Comparison of ENCODE assay signal across 20 mouse cellular contexts in the genomic region with DNA sequence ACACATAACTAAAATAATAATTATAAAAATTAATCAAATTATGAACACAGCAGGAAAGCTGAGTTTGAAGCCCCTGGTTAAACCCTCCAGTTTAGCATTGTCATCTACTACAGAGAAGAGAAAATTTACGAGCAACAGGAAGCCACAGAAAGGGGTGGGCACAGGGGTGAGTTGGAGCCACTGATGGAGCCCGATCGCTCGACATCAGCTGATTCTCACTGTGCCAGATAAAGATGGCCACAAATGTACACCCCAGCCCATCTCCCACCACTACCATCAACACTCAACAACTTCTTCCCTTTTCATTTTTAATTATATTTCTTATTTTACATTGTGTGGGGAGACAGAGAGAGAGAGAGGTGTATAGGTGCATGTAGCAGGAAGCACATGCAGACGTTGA. TPM values are rescaled to one million over a fixed set of nuclear protein-coding genes. Genes with fewer than 3 reads are reported as not detected.
DNase-seq lines count a peak whose midpoint lies in the region; ATAC-seq and TF ChIP-seq lines count a peak whose summit lies in the region.
"Had no signal": no experiment of that assay in that cellular context is flagged by ENCODE, and none has a peak within 500 bp of the region (broad histone marks: within the 10 kb centered on the region; RNA-seq: fewer than 3 reads in every experiment).

No protein-coding gene starts in this region.

- TF ChIP-seq POLR2A in kidney, adult 2 months (IDR thresholded peaks at IDR 0.05; ENCODE audit: low read depth, low read length), result no peak

- 71% methylated on average over 5 of the region's 5 CpGs for WGBS in kidney, embryonic 15.5 days
- 70% methylated on average over 5 of the region's 5 CpGs for WGBS in kidney, adult 2 months

- no peak overlapping the region for H3K4me3 ChIP-seq in kidney, embryonic 15.5 days (replicated peaks)
- no peak overlapping the region for H3K4me3 ChIP-seq in kidney, adult 2 months (ENCODE audit: insufficient read depth, low read depth, low read length)
- H3K4me3 ChIP-seq: hindbrain, embryonic 15.5 days; left cerebral cortex, adult 2 months; limb, embryonic 10.5 days; neural tube, embryonic 13.5 days had no signal

- no peak overlapping the region for H3K4me2 ChIP-seq in kidney, embryonic 15.5 days
- H3K4me2 ChIP-seq: hindbrain, embryonic 15.5 days had no signal

- no peak overlapping the region for H3K9ac ChIP-seq in kidney, embryonic 15.5 days
- H3K9ac ChIP-seq: hindbrain, embryonic 15.5 days; neural tube, embryonic 13.5 days had no signal

- ATAC-seq in kidney, embryonic 15.5 days (replicated peaks; ENCODE audit: low FRiP score), result no peak
- peak; percentile 20; the same call in 1 of the 2 replicates for ATAC-seq in megakaryocyte progenitor cell, adult 5-6 weeks (replicated peaks; ENCODE audit: poor library complexity)
- ATAC-seq: midbrain, embryonic 16.5 days had no signal

- H3K9me3 ChIP-seq in kidney, embryonic 15.5 days (replicated peaks), result no peaks in the 10 kb centered on the region
- H3K9me3 ChIP-seq: hindbrain, embryonic 15.5 days; limb, embryonic 10.5 days; neural tube, embryonic 13.5 days had no signal

- H3K36me3 ChIP-seq in kidney, embryonic 15.5 days, result peaks cover 37% of the 10 kb centered on the region
- H3K36me3 ChIP-seq in kidney, adult 2 months (ENCODE audit: control insufficient read depth, insufficient read depth, low read length), result no peaks in the 10 kb centered on the region

- peak overlapping the region; percentile 5; the same call in 1 of the 2 replicates for H3K27ac ChIP-seq in kidney, embryonic 15.5 days
- H3K27ac ChIP-seq in kidney, adult 2 months (ENCODE audit: insufficient read depth, low read depth, low read length), result no peak overlapping the region
- H3K27ac ChIP-seq: hindbrain, embryonic 15.5 days; left cerebral cortex, adult 2 months; limb, embryonic 10.5 days; neural tube, embryonic 13.5 days had no signal

- TF ChIP-seq CTCF in kidney, adult 2 months (conservative IDR thresholded peaks at IDR 0.05; ENCODE audit: insufficient read depth, insufficient read length, low read depth, low read length), result no peak

- DNase-seq in kidney, adult 2 months, result no peak
- DNase-seq in CD4-positive helper T cell, adult 2 months (ENCODE audit: low read depth, low spot score), result peak; percentile 45
- peak; percentile 66 for DNase-seq in T-cell, adult 2 months (ENCODE audit: low spot score)
- DNase-seq in embryo, embryonic 9.5 days (ENCODE audit: extremely low spot score), result no peak
- no peak for DNase-seq in urinary bladder, postnatal 36 days (ENCODE audit: low spot score in 2 of 2)
- DNase-seq: adrenal gland, postnatal 25 days; cerebellum, adult 8-10 months; gastrocnemius, postnatal 14 days; kidney, adult 11 months; kidney, postnatal 14 days; lung, adult 2 months; right cerebral cortex, postnatal 14 days; thymus, postnatal 4 days had no signal

- H3K4me1 ChIP-seq in kidney, embryonic 15.5 days, result peaks cover 27% of the 10 kb centered on the region
- H3K4me1 ChIP-seq in kidney, adult 2 months (ENCODE audit: control insufficient read depth, insufficient read depth, low read length), result no peaks in the 10 kb centered on the region

- H3K27me3 ChIP-seq in kidney, embryonic 15.5 days, result no peaks in the 10 kb centered on the region
- no peaks in the 10 kb centered on the region for H3K27me3 ChIP-seq in kidney, adult 2 months (replicated peaks; ENCODE audit: control insufficient read depth, insufficient read depth, low read length)
- H3K27me3 ChIP-seq: hindbrain, embryonic 15.5 days; neural tube, embryonic 13.5 days had no signal

RNA-seq across cellular contexts. Expression of a gene that starts 1.5 kb away (rescaled TPM):
- 16.7 and 17.8 TPM in 2 replicates for polyA plus RNA-seq in kidney, embryonic 15.5 days (2015; fragmentation: Nextera tagmentation; extraction: Ambion mirVana)
- polyA plus RNA-seq in kidney, adult 2 months (2012; rRNA removed), result 11.5 and 17.2 TPM in 2 replicates
- total RNA-seq in megakaryocyte progenitor cell, adult 5-6 weeks (2015), result 1.9 and 2.2 TPM in 2 replicates
- 2.4 and 2.6 TPM in 2 replicates for total RNA-seq in megakaryocyte progenitor cell, adult 5-6 weeks (2017)

RNA-seq across cellular contexts. Expression of a gene that starts 9.8 kb away (rescaled TPM):
- polyA plus RNA-seq in kidney, embryonic 15.5 days (2015; fragmentation: Nextera tagmentation; extraction: Ambion mirVana), result 14,718 and 15,443 TPM in 2 replicates
- polyA plus RNA-seq in kidney, adult 2 months (2012; rRNA removed), result 2,111 and 2,511 TPM in 2 replicates
- 5,014 and 5,318 TPM in 2 replicates for total RNA-seq in megakaryocyte progenitor cell, adult 5-6 weeks (2015)
- total RNA-seq in megakaryocyte progenitor cell, adult 5-6 weeks (2017), result 3,372 and 3,558 TPM in 2 replicates

Comparison
In these comparisons a context has a peak if more than half of its experiments do, and no peak if none do; other contexts are left out.
1. DNase-seq: peak in CD4-positive helper T cell, adult 2 months (single experiment) and T-cell, adult 2 months (single experiment); none in kidney, adult 2 months (single experiment), embryo, embryonic 9.5 days (single experiment) and urinary bladder, postnatal 36 days (0 of 2).